Comparison of ENCODE assay signal across 27 mouse cellular contexts in genomic region chr13:45253221-45253620, GRCm38 (mm10).
DNase-seq lines count a peak whose midpoint lies in the region; ATAC-seq and TF ChIP-seq lines count a peak whose summit lies in the region.
"Had no signal": no experiment of that assay in that cellular context is flagged by ENCODE, and none has a peak within 500 bp of the region (broad histone marks: within the 10 kb centered on the region; RNA-seq: fewer than 3 reads in every experiment).

No protein-coding gene starts in this region.

- no peak for TF ChIP-seq CTCF in hindbrain, postnatal 0 days (IDR thresholded peaks at IDR 0.05; ENCODE audit: low read depth)
- TF ChIP-seq CTCF in midbrain, postnatal 0 days (IDR thresholded peaks at IDR 0.05): no peak

- H3K9ac ChIP-seq in hindbrain, postnatal 0 days (replicated peaks; ENCODE audit: low read length): no peak overlapping the region
- H3K9ac ChIP-seq in hindbrain, embryonic 13.5 days: no peak overlapping the region
- no peak overlapping the region for H3K9ac ChIP-seq in midbrain, postnatal 0 days (replicated peaks; ENCODE audit: low read length, poor library complexity, severe bottlenecking)
- no peak overlapping the region for H3K9ac ChIP-seq in midbrain, embryonic 13.5 days (replicated peaks)
- no peak overlapping the region for H3K9ac ChIP-seq in limb, embryonic 12.5 days (replicated peaks)
- H3K9ac ChIP-seq: forebrain, embryonic 13.5 days; heart, embryonic 13.5 days; hindbrain, embryonic 15.5 days had no signal

- ATAC-seq in hindbrain, postnatal 0 days: no peak
- ATAC-seq in hindbrain, embryonic 13.5 days (ENCODE audit: low FRiP score): no peak
- ATAC-seq in midbrain, postnatal 0 days (ENCODE audit: low FRiP score): no peak
- no peak for ATAC-seq in midbrain, embryonic 13.5 days
- ATAC-seq in limb, embryonic 12.5 days (ENCODE audit: insufficient number of reproducible peaks, insufficient read depth, low FRiP score, low TSS enrichment, low read depth): no peak; the same call in 1 of the 2 replicates
- ATAC-seq: forebrain, embryonic 13.5 days; forebrain, embryonic 16.5 days; inflammation-experienced regulatory T-cells, adult 6 months had no signal

- 68% methylated on average over 2 of the region's 2 CpGs for WGBS in hindbrain, postnatal 0 days
- WGBS in hindbrain, embryonic 13.5 days: 51% methylated on average over 2 of the region's 2 CpGs
- WGBS in midbrain, postnatal 0 days: 72% methylated on average over 2 of the region's 2 CpGs
- WGBS in midbrain, embryonic 13.5 days: 55% methylated on average over 2 of the region's 2 CpGs
- 26% methylated on average over 2 of the region's 2 CpGs for WGBS in limb, embryonic 12.5 days

- no peak overlapping the region for H3K27ac ChIP-seq in hindbrain, postnatal 0 days
- no peak overlapping the region for H3K27ac ChIP-seq in hindbrain, embryonic 13.5 days
- H3K27ac ChIP-seq in midbrain, postnatal 0 days (ENCODE audit: low read depth, low read length): no peak overlapping the region
- no peak overlapping the region for H3K27ac ChIP-seq in midbrain, embryonic 13.5 days
- peak overlapping the region; percentile 20; the same call in 1 of the 2 replicates for H3K27ac ChIP-seq in limb, embryonic 12.5 days
- H3K27ac ChIP-seq: forebrain, embryonic 10.5 days; forebrain, embryonic 13.5 days; gastrocnemius, adult 2 months; heart, embryonic 13.5 days; hindbrain, embryonic 15.5 days had no signal

- peaks cover 4% of the 10 kb centered on the region; the same call in 1 of the 2 replicates for H3K4me1 ChIP-seq in hindbrain, postnatal 0 days (ENCODE audit: insufficient read depth, low read length)
- H3K4me1 ChIP-seq in hindbrain, embryonic 13.5 days (replicated peaks): peaks cover 8% of the 10 kb centered on the region
- H3K4me1 ChIP-seq in midbrain, postnatal 0 days (ENCODE audit: insufficient read depth, low read length): no peaks in the 10 kb centered on the region; the same call in 1 of the 2 replicates
- H3K4me1 ChIP-seq in midbrain, embryonic 13.5 days (replicated peaks): peaks cover 6% of the 10 kb centered on the region
- H3K4me1 ChIP-seq in limb, embryonic 12.5 days (replicated peaks): peaks cover 31% of the 10 kb centered on the region
- H3K4me1 ChIP-seq: heart, embryonic 13.5 days had no signal

- no peaks in the 10 kb centered on the region for H3K36me3 ChIP-seq in hindbrain, postnatal 0 days (ENCODE audit: insufficient read depth, low read length)
- H3K36me3 ChIP-seq in hindbrain, embryonic 13.5 days: no peaks in the 10 kb centered on the region
- H3K36me3 ChIP-seq in midbrain, postnatal 0 days (ENCODE audit: insufficient read depth, low read length): no peaks in the 10 kb centered on the region
- no peaks in the 10 kb centered on the region for H3K36me3 ChIP-seq in midbrain, embryonic 13.5 days
- H3K36me3 ChIP-seq in limb, embryonic 12.5 days: no peaks in the 10 kb centered on the region
- H3K36me3 ChIP-seq: forebrain, embryonic 10.5 days; G1E; heart, embryonic 13.5 days; hindbrain, embryonic 15.5 days had no signal

- no peaks in the 10 kb centered on the region for H3K9me3 ChIP-seq in hindbrain, postnatal 0 days (ENCODE audit: low read length)
- no peaks in the 10 kb centered on the region for H3K9me3 ChIP-seq in hindbrain, embryonic 13.5 days
- H3K9me3 ChIP-seq in midbrain, postnatal 0 days (ENCODE audit: low read length): no peaks in the 10 kb centered on the region
- no peaks in the 10 kb centered on the region for H3K9me3 ChIP-seq in midbrain, embryonic 13.5 days
- no peaks in the 10 kb centered on the region for H3K9me3 ChIP-seq in limb, embryonic 12.5 days
- H3K9me3 ChIP-seq: forebrain, embryonic 10.5 days; forebrain, embryonic 13.5 days; G1E; heart, embryonic 13.5 days; hindbrain, embryonic 15.5 days had no signal

- H3K4me2 ChIP-seq in hindbrain, postnatal 0 days (ENCODE audit: low read depth, low read length): no peak overlapping the region
- no peak overlapping the region for H3K4me2 ChIP-seq in hindbrain, embryonic 13.5 days
- H3K4me2 ChIP-seq in midbrain, postnatal 0 days (ENCODE audit: low read depth, low read length, poor library complexity, severe bottlenecking): no peak overlapping the region
- no peak overlapping the region for H3K4me2 ChIP-seq in midbrain, embryonic 13.5 days (replicated peaks)
- H3K4me2 ChIP-seq in limb, embryonic 12.5 days: no peak overlapping the region
- H3K4me2 ChIP-seq: forebrain, embryonic 13.5 days; heart, embryonic 13.5 days; hindbrain, embryonic 15.5 days had no signal

- H3K27me3 ChIP-seq in hindbrain, postnatal 0 days (ENCODE audit: insufficient read depth, low read length): no peaks in the 10 kb centered on the region
- H3K27me3 ChIP-seq in hindbrain, embryonic 13.5 days: no peaks in the 10 kb centered on the region
- H3K27me3 ChIP-seq in midbrain, postnatal 0 days (ENCODE audit: insufficient read depth, low read length): no peaks in the 10 kb centered on the region
- H3K27me3 ChIP-seq in midbrain, embryonic 13.5 days: no peaks in the 10 kb centered on the region
- no peaks in the 10 kb centered on the region for H3K27me3 ChIP-seq in limb, embryonic 12.5 days
- H3K27me3 ChIP-seq: CH12.LX; forebrain, embryonic 13.5 days; heart, embryonic 13.5 days; hindbrain, embryonic 15.5 days had no signal

- no peak overlapping the region for H3K4me3 ChIP-seq in hindbrain, postnatal 0 days (ENCODE audit: low read length)
- H3K4me3 ChIP-seq in hindbrain, embryonic 13.5 days: no peak overlapping the region
- H3K4me3 ChIP-seq in midbrain, postnatal 0 days (ENCODE audit: low read depth, low read length): no peak overlapping the region
- H3K4me3 ChIP-seq in midbrain, embryonic 13.5 days (replicated peaks): no peak overlapping the region
- H3K4me3 ChIP-seq in limb, embryonic 12.5 days (replicated peaks): no peak overlapping the region
- H3K4me3 ChIP-seq: forebrain, embryonic 10.5 days; forebrain, embryonic 13.5 days; gastrocnemius, adult 2 months; heart, embryonic 13.5 days; hindbrain, embryonic 15.5 days had no signal

- peak; percentile 19 for DNase-seq in hindbrain, postnatal 0 days (ENCODE audit: low spot score)
- DNase-seq in midbrain, postnatal 0 days (ENCODE audit: low spot score): peak; percentile 31
- no peak for DNase-seq in right cerebral cortex, postnatal 14 days
- no peak for DNase-seq in right cerebral cortex, adult 18-20 months
- DNase-seq: adrenal gland, adult 2 months; adrenal gland, postnatal 25 days; B cell, adult 2 months; cerebellum, adult 11-12 months; cerebellum, adult 8-10 months; cerebellum, postnatal 10 days; cerebellum, postnatal 36 days; gastrocnemius, adult 2 months; gastrocnemius, postnatal 14 days; heart, adult 11 months; heart, postnatal 14 days; heart, postnatal 4 days had no signal

Comparison
In these comparisons a context has a peak if more than half of its experiments do, and no peak if none do; other contexts are left out.
1. DNase-seq: peak in hindbrain, postnatal 0 days (single experiment) and midbrain, postnatal 0 days (single experiment); none in right cerebral cortex, postnatal 14 days (single experiment) and right cerebral cortex, adult 18-20 months (single experiment).